Mouse (Mus musculus) MEL (cell line): ENCODE measurements around the gene Gngt2.

Experiments used
- CTCF ChIP-seq, 3 experiments: IDR thresholded peaks in 2 of 3; conservative IDR thresholded peaks in 1 of 3; 2 replicates each; pipeline ENCODE4 v1.5.1; 2011 to 2012; ENCODE audit warnings: low read length in 3 of 3, low read depth in 2 of 3, mild to moderate bottlenecking in 2 of 3, improper control_type of control experiment in 1 of 3, inconsistent platforms in 1 of 3, mixed read lengths in 1 of 3, moderate library complexity in 1 of 3; ENCODE audit not compliant: control insufficient read depth in 1 of 3, insufficient read depth in 1 of 3, poor library complexity in 1 of 3, severe bottlenecking in 1 of 3
- GABPA ChIP-seq: IDR thresholded peaks from 2 replicates; pipeline ENCODE4 v1.6.1; 2012; ENCODE audit warnings: low read depth, mild to moderate bottlenecking, inconsistent platforms, low read length, improper control_type of control experiment, moderate library complexity
- MAFK ChIP-seq: IDR thresholded peaks from 2 replicates; pipeline ENCODE4 v1.6.1; 2011; ENCODE audit warnings: low read depth, mild to moderate bottlenecking, low read length, improper control_type of control experiment, borderline replicate concordance
- MAX ChIP-seq: IDR thresholded peaks from 2 replicates; pipeline ENCODE4 v1.6.1; 2011; ENCODE audit warnings: low read length, improper control_type of control experiment
- POLR2A ChIP-seq, 2 experiments: IDR thresholded peaks; 2 replicates each; pipeline ENCODE4 v1.6.1; 2011 to 2012; ENCODE audit warnings: low read length in 2 of 2, mild to moderate bottlenecking in 2 of 2, control low read depth in 1 of 2, improper control_type of control experiment in 1 of 2, low read depth in 1 of 2, moderate library complexity in 1 of 2; ENCODE audit not compliant: control insufficient read depth in 1 of 2, insufficient read depth in 1 of 2, poor library complexity in 1 of 2
- POLR2AphosphoS2 ChIP-seq: IDR thresholded peaks from 2 replicates; pipeline ENCODE4 v1.6.1; 2011; ENCODE audit warnings: low read length, improper control_type of control experiment
- POLR2AphosphoS5 ChIP-seq: IDR thresholded peaks from 2 replicates; pipeline ENCODE4 v1.6.1; 2012; ENCODE audit warnings: low read depth, borderline replicate concordance, mild to moderate bottlenecking, inconsistent platforms, low read length, moderate library complexity, mixed read lengths
- RCOR1 ChIP-seq: IDR thresholded peaks from 2 replicates; pipeline ENCODE4 v1.6.1; 2012; ENCODE audit warnings: low read depth, mild to moderate bottlenecking, inconsistent platforms, low read length, improper control_type of control experiment
- UBTF ChIP-seq: IDR thresholded peaks from 2 replicates; pipeline ENCODE4 v1.6.1; 2012; ENCODE audit warnings: low read depth, mild to moderate bottlenecking, inconsistent platforms, low read length, improper control_type of control experiment, moderate library complexity, borderline replicate concordance; ENCODE audit not compliant: insufficient read depth
- ZC3H11A ChIP-seq: IDR thresholded peaks from 2 replicates; pipeline ENCODE4 v1.6.1; 2012; ENCODE audit warnings: low read depth, mild to moderate bottlenecking, inconsistent platforms, low read length, improper control_type of control experiment
- ZNF384 ChIP-seq: IDR thresholded peaks from 2 replicates; pipeline ENCODE4 v1.6.1; 2012; ENCODE audit warnings: low read depth, mild to moderate bottlenecking, inconsistent platforms, low read length, improper control_type of control experiment

GRCm38 (mm10) chr11:95844935-95845334 is 7.9 kb downstream of the Gngt2 start:
- TF ChIP-seq UBTF = no peak
- TF ChIP-seq POLR2AphosphoS2 = no peak
- TF ChIP-seq ZNF384 = no peak
- no peak for TF ChIP-seq POLR2A (IDR thresholded peaks at IDR 0.05; ENCODE audit: control insufficient read depth in 1 of 2, insufficient read depth in 1 of 2, low read depth in 1 of 2, low read length in 2 of 2, poor library complexity in 1 of 2)
- no peak for TF ChIP-seq CTCF (IDR thresholded peaks at IDR 0.05 in 2 of 3, conservative IDR thresholded peaks at IDR 0.05 in 1 of 3; ENCODE audit: control insufficient read depth in 1 of 3, insufficient read depth in 1 of 3, low read depth in 2 of 3, low read length in 3 of 3, poor library complexity in 1 of 3, severe bottlenecking in 1 of 3)
- TF ChIP-seq ZC3H11A = no peak
- no peak; the same call in 1 of the 2 replicates for TF ChIP-seq MAX
- no peak for TF ChIP-seq MAFK
- no peak for TF ChIP-seq POLR2AphosphoS5
- no peak for TF ChIP-seq RCOR1
- no peak for TF ChIP-seq GABPA
